Mouse (Mus musculus) stomach, postnatal 0 days (tissue): Measurements from ENCODE around the gene Phf19. TPM values are rescaled to one million over a fixed set of nuclear protein-coding genes. Genes with fewer than 3 reads are reported as not detected.

ENCODE experiments used
- ATAC-seq: fragments of 200-750 bp; cut with Nextera tagmentation; 2 replicates; pipeline ENCODE4 v1.8.0; 2017; ENCODE audit not compliant: low FRiP score, low TSS enrichment
- DNase-seq: peaks from one replicate; pipeline ENCODE4 v3.0.0-alpha.2; 2016; ENCODE audit warnings: low spot score
- H3K27ac ChIP-seq: fragments of 300-500 bp; sonication (generic); replicated peaks from 2 replicates; pipeline ENCODE4 v1.5.1; 2014; ENCODE audit warnings: mild to moderate bottlenecking, control low read depth
- H3K27me3 ChIP-seq: fragments of 300-500 bp; sonication (generic); 2 replicates; pipeline ENCODE4 v1.6.1; 2014; ENCODE audit warnings: low read length; ENCODE audit not compliant: control insufficient read depth, insufficient read depth
- H3K36me3 ChIP-seq: fragments of 300-500 bp; sonication (generic); 2 replicates; pipeline ENCODE4 v1.6.1; 2014; ENCODE audit warnings: low read length, mixed read lengths; ENCODE audit not compliant: control insufficient read depth, insufficient read depth
- H3K4me1 ChIP-seq: fragments of 300-500 bp; sonication (generic); replicated peaks from 2 replicates; pipeline ENCODE4 v1.6.1; 2014; ENCODE audit warnings: antibody characterized with exemption; ENCODE audit not compliant: control insufficient read depth, insufficient read depth
- H3K4me2 ChIP-seq: fragments of 300-500 bp; sonication (generic); replicated peaks from 2 replicates; pipeline ENCODE4 v1.6.1; 2014; ENCODE audit warnings: low read depth, mild to moderate bottlenecking, control low read depth, moderate library complexity
- H3K4me3 ChIP-seq: fragments of 300-500 bp; sonication (generic); 2 replicates; pipeline ENCODE4 v1.5.1; 2014; ENCODE audit warnings: low read depth, low read length, control low read depth
- H3K9ac ChIP-seq: fragments of 300-500 bp; sonication (generic); 2 replicates; pipeline ENCODE4 v1.6.1; 2014; ENCODE audit warnings: mild to moderate bottlenecking, low read length, control low read depth, mixed read lengths
- H3K9me3 ChIP-seq: fragments of 300-500 bp; sonication (generic); 2 replicates; pipeline ENCODE4 v1.6.1; 2016; ENCODE audit warnings: low read length; ENCODE audit not compliant: control insufficient read depth
- CTCF ChIP-seq: IDR thresholded peaks from 2 replicates; pipeline ENCODE4 v1.5.1; 2016; ENCODE audit warnings: antibody characterized with exemption, low read depth, mild to moderate bottlenecking, moderate library complexity
- EP300 ChIP-seq: optimal IDR thresholded peaks from 2 replicates; pipeline ENCODE3; 2016; ENCODE audit warnings: antibody characterized with exemption
- WGBS: fragments of 180-500 bp; shearing (Covaris S2); extraction: QIAGEN DNeasy Blood & Tissue Kit; methylation state at CpG from one replicate; pipeline ENCODE4 v1.1.7; 2014; 5-methylcytosine and 5-hydroxymethylcytosine counted together
- polyA plus RNA-seq: library from polyadenylated mRNA; unstranded; fragments of >200 nt; fragmentation: Nextera tagmentation; extraction: Ambion mirVana; gene quantifications from 2 replicates; pipeline ENCODE4 v1.2.1, GENCODE M21; 2015

The Phf19 gene
- polyA plus RNA-seq, 1 experiment from 2014 or later: 3.5 TPM

DNA sequence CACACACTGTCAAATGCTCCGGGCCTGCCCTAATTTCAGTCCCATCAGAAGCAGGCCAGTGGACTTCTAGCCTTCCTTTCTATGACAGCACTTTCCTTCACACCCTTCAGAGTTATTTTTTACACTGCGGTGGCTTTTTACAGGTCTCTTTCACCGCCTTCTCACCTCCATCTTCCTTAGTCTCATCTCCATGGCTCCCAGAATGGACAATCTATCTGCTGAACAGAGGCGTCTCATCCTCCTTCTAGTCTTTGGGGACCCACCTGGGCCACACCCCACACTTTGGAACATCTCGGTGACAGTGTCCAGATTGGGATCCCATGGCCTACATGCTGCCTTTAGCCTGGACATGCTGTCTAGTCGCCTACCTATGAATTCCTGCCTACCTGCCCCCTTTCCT lies 47.1 kb upstream of the Phf19 start:
- no peak for ATAC-seq
- Histone ChIP-seq H3K4me2 (peak overlapping the region; percentile 62), H3K9me3 (no peaks in the 10 kb centered on the region), H3K4me3 (peak overlapping the region; percentile 31), H3K27me3 (no peaks in the 10 kb centered on the region), H3K4me1 (0 out of 2 replicates have a peak, but pooled peaks cover 6% of the 10 kb centered on the region), H3K36me3 (no peaks in the 10 kb centered on the region), H3K9ac (peak overlapping the region; percentile 47; the same call in 1 of the 2 replicates), H3K27ac (no peak overlapping the region)
- no peak for DNase-seq
- WGBS: 63% methylated on average over 6 of the region's 6 CpGs
- TF ChIP-seq CTCF: no peak
- no peak for TF ChIP-seq EP300

DNA sequence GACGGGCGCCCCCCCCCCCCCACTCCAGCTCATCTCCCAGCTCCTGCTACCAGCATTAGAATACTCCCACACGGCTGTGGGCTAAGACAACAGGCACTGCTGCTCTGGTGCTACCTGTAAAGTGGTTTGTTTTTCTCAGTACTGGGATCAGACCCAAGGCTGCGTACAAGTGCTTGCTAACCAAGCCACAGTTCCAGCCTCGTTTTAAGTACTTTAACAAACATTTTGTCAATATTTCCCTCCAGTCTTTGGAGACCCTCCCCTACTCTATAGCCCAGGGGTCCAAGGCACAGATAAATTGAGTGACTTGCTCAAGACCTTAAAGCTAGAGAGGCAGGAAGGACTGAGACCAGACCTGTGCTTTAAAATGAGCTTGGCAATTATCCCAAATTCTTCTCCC lies 46.6 kb upstream of the Phf19 start:
- 64% methylated on average over 5 of the region's 5 CpGs for WGBS
- DNase-seq (no peak), ATAC-seq (no peak)
- Histone ChIP-seq H3K4me1 (0 out of 2 replicates have a peak, but pooled peaks cover 5% of the 10 kb centered on the region), H3K27ac (no peak overlapping the region), H3K36me3 (no peaks in the 10 kb centered on the region), H3K9me3 (no peaks in the 10 kb centered on the region), H3K9ac (no peak overlapping the region), H3K27me3 (no peaks in the 10 kb centered on the region), H3K4me2 (no peak overlapping the region), H3K4me3 (no peak overlapping the region)
- no peak for TF ChIP-seq CTCF
- TF ChIP-seq EP300: no peak

DNA sequence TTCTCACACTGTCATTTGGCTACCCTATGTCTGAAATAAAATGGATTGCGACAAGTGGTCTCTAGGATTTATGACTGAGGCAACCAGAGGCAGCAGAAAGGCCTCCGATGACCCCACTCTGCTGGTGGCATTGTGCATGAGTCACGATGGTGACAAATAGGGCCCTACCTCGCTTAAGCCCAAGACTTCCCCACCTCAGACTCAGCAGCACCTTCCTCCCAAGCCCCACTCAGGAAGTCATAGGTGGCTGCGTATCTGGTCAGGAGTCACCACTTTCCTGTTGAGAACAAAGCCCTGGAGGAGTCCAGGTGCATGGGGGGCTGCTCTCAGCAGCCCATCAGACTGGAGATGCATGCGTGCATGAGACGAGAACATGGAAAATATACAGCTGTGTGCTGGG lies 44.8 kb upstream of the Phf19 start:
- H3K36me3 ChIP-seq: no peaks in the 10 kb centered on the region
- no peak for ATAC-seq
- no peak for DNase-seq
- H3K9me3 ChIP-seq: no peaks in the 10 kb centered on the region
- H3K4me1 ChIP-seq: 0 out of 2 replicates have a peak, but pooled peaks cover 4% of the 10 kb centered on the region
- H3K27ac ChIP-seq: no peak overlapping the region
- no peak overlapping the region for H3K4me2 ChIP-seq
- H3K27me3 ChIP-seq: no peaks in the 10 kb centered on the region
- H3K9ac ChIP-seq: no peak overlapping the region
- H3K4me3 ChIP-seq: no peak overlapping the region
- 88% methylated on average over 7 of the region's 7 CpGs for WGBS
- TF ChIP-seq EP300 (no peak), CTCF (no peak)

DNA sequence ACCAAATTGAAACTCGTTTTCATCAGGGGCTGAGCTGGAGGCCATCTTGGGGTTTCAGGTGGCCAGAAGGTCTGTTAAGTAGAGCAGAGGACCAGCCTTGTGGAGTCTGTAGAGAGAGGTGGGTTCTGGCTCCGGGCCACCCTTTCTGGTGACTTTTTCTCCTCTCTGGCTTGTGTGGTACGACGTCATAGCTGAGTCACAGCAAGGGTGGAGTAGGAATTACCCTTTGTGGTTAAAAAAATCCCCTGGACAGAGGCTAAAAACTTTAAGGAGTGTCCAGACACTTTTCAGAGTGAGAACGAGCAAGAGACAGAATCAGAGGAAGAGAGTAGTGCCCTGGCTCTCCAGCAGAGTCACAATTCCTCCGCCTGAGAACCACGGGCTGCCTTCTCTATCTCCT lies 44.2 kb upstream of the Phf19 start:
- H3K4me2 ChIP-seq: no peak overlapping the region
- H3K9ac ChIP-seq: no peak overlapping the region
- 58% methylated on average over 7 of the region's 7 CpGs for WGBS
- no peak for TF ChIP-seq EP300
- TF ChIP-seq CTCF: no peak
- no peak overlapping the region for H3K4me3 ChIP-seq
- no peak overlapping the region for H3K27ac ChIP-seq
- H3K4me1 ChIP-seq: 0 out of 2 replicates have a peak, but pooled peaks cover 4% of the 10 kb centered on the region
- DNase-seq (no peak), ATAC-seq (no peak)
- no peaks in the 10 kb centered on the region for H3K9me3 ChIP-seq
- no peaks in the 10 kb centered on the region for H3K27me3 ChIP-seq
- H3K36me3 ChIP-seq: no peaks in the 10 kb centered on the region

DNA sequence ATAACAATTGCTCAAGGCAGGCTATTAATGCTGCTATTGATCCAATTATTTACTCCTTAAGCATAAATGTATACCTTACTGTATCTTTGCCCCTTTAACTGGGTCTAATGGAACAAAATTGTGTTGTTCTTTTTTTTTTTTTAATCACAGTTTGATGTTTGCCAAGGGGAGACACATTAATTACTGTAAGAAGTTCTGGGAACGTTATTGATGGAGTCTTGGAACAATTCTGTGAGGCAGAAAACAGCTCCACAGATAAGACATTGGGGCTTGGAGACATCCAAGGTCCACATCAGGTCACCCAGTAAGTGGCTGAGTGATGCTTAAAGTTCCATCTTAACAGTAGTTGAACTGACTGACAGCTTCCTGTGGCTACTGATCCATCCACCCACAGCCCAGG lies 43.6 kb upstream of the Phf19 start:
- Histone ChIP-seq H3K36me3 (no peaks in the 10 kb centered on the region), H3K4me1 (0 out of 2 replicates have a peak, but pooled peaks cover 4% of the 10 kb centered on the region), H3K27ac (no peak overlapping the region), H3K4me3 (no peak overlapping the region), H3K9ac (no peak overlapping the region), H3K4me2 (no peak overlapping the region), H3K27me3 (no peaks in the 10 kb centered on the region), H3K9me3 (no peaks in the 10 kb centered on the region)
- TF ChIP-seq CTCF: no peak
- TF ChIP-seq EP300: no peak
- ATAC-seq (no peak), DNase-seq (no peak)
- 74% methylated on average over 1 of the region's 1 CpGs for WGBS

DNA sequence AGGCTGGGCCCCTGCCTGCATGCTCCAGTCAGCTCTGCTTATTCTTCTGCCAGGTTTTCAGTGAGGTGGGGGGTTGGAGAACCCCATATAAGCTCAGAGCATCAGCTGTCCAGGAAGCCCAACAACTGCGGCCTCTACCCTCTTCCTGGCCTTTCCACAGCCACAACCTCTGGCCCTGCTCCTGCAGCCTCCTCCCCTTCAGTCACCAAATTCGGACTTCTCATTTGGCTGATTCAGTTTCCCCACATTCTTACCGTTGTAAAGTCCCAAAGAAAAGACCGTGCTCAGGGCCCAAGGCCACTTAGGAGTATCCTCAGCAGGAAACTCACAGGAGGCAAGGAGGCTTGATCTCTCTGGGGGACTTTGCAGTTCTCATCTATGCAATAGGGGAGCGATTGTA lies 43.1 kb upstream of the Phf19 start:
- no peaks in the 10 kb centered on the region for H3K27me3 ChIP-seq
- no peaks in the 10 kb centered on the region for H3K36me3 ChIP-seq
- TF ChIP-seq EP300: no peak
- TF ChIP-seq CTCF: no peak
- H3K9ac ChIP-seq: no peak overlapping the region
- H3K4me1 ChIP-seq: 0 out of 2 replicates have a peak, but pooled peaks cover 4% of the 10 kb centered on the region
- H3K27ac ChIP-seq: 0 out of 2 replicates have a peak overlapping the region, but pooled peaks have one; percentile 8
- H3K4me3 ChIP-seq: no peak overlapping the region
- WGBS: 71% methylated on average over 5 of the region's 5 CpGs
- no peak for ATAC-seq
- no peaks in the 10 kb centered on the region for H3K9me3 ChIP-seq
- DNase-seq: no peak
- no peak overlapping the region for H3K4me2 ChIP-seq
